Mouse (Mus musculus) heart, adult 2 months (tissue): Measurements from ENCODE around the gene Hist1h1t. TPM values are rescaled to one million over a fixed set of nuclear protein-coding genes. Genes with fewer than 3 reads are reported as not detected.

Source experiments
- DNase-seq, 2 experiments: peaks; one replicate each; pipeline ENCODE4 v3.0.0; 2021
- H3K27ac ChIP-seq: fragments of 200-600 bp; 2 replicates; pipeline ENCODE4 v1.8.1; 2022
- H3K27me3 ChIP-seq: fragments of 200-500 bp; 2 replicates; pipeline ENCODE4 v1.6.1; 2012; ENCODE audit warnings: mild to moderate bottlenecking, low read length, inconsistent platforms, mixed read lengths; ENCODE audit not compliant: control insufficient read depth, insufficient read depth
- H3K36me3 ChIP-seq: fragments of 200-500 bp; 2 replicates; pipeline ENCODE4 v1.6.1; 2012; ENCODE audit warnings: low read length, inconsistent platforms; ENCODE audit not compliant: control insufficient read depth, insufficient read depth
- H3K4me1 ChIP-seq: fragments of 200-500 bp; 2 replicates; pipeline ENCODE4 v1.6.1; 2011; ENCODE audit warnings: low read length; ENCODE audit not compliant: control insufficient read depth, insufficient read depth
- H3K4me3 ChIP-seq: fragments of 200-600 bp; 2 replicates; pipeline ENCODE4 v1.8.1; 2022
- H3K79me2 ChIP-seq: fragments of 200-500 bp; replicated peaks from 2 replicates; pipeline ENCODE4 v1.6.1; 2012; ENCODE audit warnings: mild to moderate bottlenecking, inconsistent platforms, low read length, moderate library complexity, mixed read lengths; ENCODE audit not compliant: control insufficient read depth, insufficient read depth
- H3K9ac ChIP-seq: fragments of 200-500 bp; 2 replicates; pipeline ENCODE4 v1.6.1; 2012; ENCODE audit warnings: low read depth, mild to moderate bottlenecking, control low read depth, inconsistent platforms, low read length, mixed read lengths
- CTCF ChIP-seq: fragments of 200-600 bp; IDR thresholded peaks from 2 replicates; pipeline ENCODE4 v1.8.1; 2022; ENCODE audit warnings: antibody characterized with exemption, mild to moderate bottlenecking, moderate library complexity
- EP300 ChIP-seq: fragments of 200-500 bp; IDR thresholded peaks from 2 replicates; pipeline ENCODE4 v1.6.1; 2011; ENCODE audit warnings: low read depth, low read length, control low read depth; ENCODE audit not compliant: insufficient read depth
- POLR2A ChIP-seq: fragments of 200-500 bp; IDR thresholded peaks from 2 replicates; pipeline ENCODE4 v1.6.1; 2011; ENCODE audit warnings: mild to moderate bottlenecking, low read depth, low read length, control low read depth; ENCODE audit not compliant: insufficient read depth
- WGBS: fragments of 180-500 bp; shearing (Covaris S2); methylation state at CpG from one replicate; pipeline ENCODE4 v1.1.7; 2018; 5-methylcytosine and 5-hydroxymethylcytosine counted together
- intact Hi-C: fragments of 180-260 bp; cut with DNase I; formaldehyde crosslinking; loops from one replicate; pipeline ENCODE4 v1.15.1; 2025
- polyA plus RNA-seq: library from polyadenylated mRNA; depleted of rRNA; stranded (reverse); fragments of >200 nt; gene quantifications from 2 replicates; pipeline ENCODE4 v1.2.3, GENCODE M21; 2012
- total RNA-seq, 2 experiments: library from RNA; stranded (reverse); gene quantifications; 2 replicates each; pipeline ENCODE4 v1.2.3; 2021

Gene Hist1h1t
- total and polyA plus RNA-seq, 3 experiments = not detected

DNA sequence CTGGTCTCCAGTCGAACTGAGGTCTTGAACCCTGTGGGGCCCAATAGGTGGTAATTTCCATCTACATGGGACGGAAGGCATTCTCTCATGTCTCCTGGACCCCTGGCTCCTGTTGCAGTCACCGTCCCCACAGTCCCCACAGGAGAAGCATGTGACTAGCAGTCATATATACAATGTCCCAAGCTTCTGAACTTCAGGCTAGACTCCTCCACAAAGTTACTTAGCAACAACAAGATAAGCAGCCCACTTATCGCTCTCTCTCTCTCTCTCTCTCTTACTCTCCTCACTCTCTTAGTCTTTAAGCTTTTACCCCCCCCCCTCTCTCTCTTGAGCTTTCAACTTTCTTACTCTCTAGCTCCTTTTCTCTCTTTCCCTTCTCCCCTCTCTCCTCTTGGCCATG lies 28.6 kb downstream of the Hist1h1t start:
- intact Hi-C loops = no loop called here
- H3K27ac ChIP-seq = no peak overlapping the region
- no peaks in the 10 kb centered on the region for H3K27me3 ChIP-seq
- WGBS = 75% methylated on average over 4 of the region's 4 CpGs
- no peaks in the 10 kb centered on the region for H3K36me3 ChIP-seq
- H3K79me2 ChIP-seq = no peaks in the 10 kb centered on the region
- peaks cover 2% of the 10 kb centered on the region; the same call in 1 of the 2 replicates for H3K4me1 ChIP-seq
- no peak overlapping the region for H3K9ac ChIP-seq
- no peak overlapping the region for H3K4me3 ChIP-seq
- no peak for DNase-seq
- TF ChIP-seq POLR2A (no peak), CTCF (no peak), EP300 (no peak)

DNA sequence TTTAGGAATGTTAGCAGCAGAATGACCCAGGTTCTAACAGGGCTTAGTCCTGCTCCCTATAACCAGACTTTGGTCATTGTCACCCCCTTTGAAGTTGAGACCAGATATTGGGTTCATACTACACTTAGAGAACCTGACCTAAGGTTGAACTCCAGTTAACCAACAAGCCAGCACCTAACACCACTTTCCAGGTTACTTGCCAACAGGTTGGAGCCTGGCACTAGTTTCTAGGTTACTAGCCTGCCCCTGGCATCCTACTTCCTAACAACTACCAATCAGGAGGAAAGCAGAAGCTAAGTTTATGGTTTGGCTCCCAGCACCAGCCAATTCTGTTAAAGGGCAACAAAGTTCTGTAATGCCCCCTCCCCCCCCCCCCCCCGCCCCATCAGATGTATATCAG lies 29.6 kb downstream of the Hist1h1t start:
- H3K4me3 ChIP-seq = no peak overlapping the region
- no peaks in the 10 kb centered on the region for H3K36me3 ChIP-seq
- H3K27ac ChIP-seq = no peak overlapping the region
- TF ChIP-seq POLR2A = no peak
- TF ChIP-seq CTCF = no peak
- no peak for TF ChIP-seq EP300
- H3K9ac ChIP-seq = no peak overlapping the region
- H3K79me2 ChIP-seq = no peaks in the 10 kb centered on the region
- WGBS = 90% methylated on average over 1 of the region's 1 CpGs
- DNase-seq = no peak
- H3K27me3 ChIP-seq = no peaks in the 10 kb centered on the region
- intact Hi-C loops = no loop called here
- H3K4me1 ChIP-seq = peaks cover 4% of the 10 kb centered on the region; the same call in 1 of the 2 replicates

- Histone ChIP-seq H3K27me3 (no peaks in the 10 kb centered on the region), H3K79me2 (no peaks in the 10 kb centered on the region), H3K9ac (no peak overlapping the region), H3K27ac (peak overlapping the region; percentile 20; the same call in 1 of the 2 replicates), H3K4me3 (no peak overlapping the region), H3K4me1 (peaks cover 5% of the 10 kb centered on the region), H3K36me3 (no peaks in the 10 kb centered on the region)
- WGBS = 57% methylated on average over 18 of the region's 18 CpGs
- intact Hi-C loops = no loop called here
- TF ChIP-seq POLR2A (no peak), CTCF (no peak), EP300 (no peak)
- DNase-seq = no peak
Observed at GRCm38 (mm10) chr13:23728472-23729191, 33.0 kb downstream of the Hist1h1t start.

GRCm38 (mm10) chr13:23729192-23729525 lies 33.5 kb downstream of the Hist1h1t start:
- no peaks in the 10 kb centered on the region for H3K36me3 ChIP-seq
- TF ChIP-seq EP300 = no peak
- TF ChIP-seq CTCF = no peak
- no peak for TF ChIP-seq POLR2A
- no peaks in the 10 kb centered on the region for H3K27me3 ChIP-seq
- H3K79me2 ChIP-seq = no peaks in the 10 kb centered on the region
- H3K4me3 ChIP-seq = no peak overlapping the region
- DNase-seq = peak in 1 of 2 experiments; percentile 58
- intact Hi-C loops = no loop called here
- peaks cover 5% of the 10 kb centered on the region for H3K4me1 ChIP-seq
- H3K27ac ChIP-seq = peak overlapping the region; percentile 20; the same call in 1 of the 2 replicates
- H3K9ac ChIP-seq = no peak overlapping the region
- 72% methylated on average over 9 of the region's 9 CpGs for WGBS

DNA sequence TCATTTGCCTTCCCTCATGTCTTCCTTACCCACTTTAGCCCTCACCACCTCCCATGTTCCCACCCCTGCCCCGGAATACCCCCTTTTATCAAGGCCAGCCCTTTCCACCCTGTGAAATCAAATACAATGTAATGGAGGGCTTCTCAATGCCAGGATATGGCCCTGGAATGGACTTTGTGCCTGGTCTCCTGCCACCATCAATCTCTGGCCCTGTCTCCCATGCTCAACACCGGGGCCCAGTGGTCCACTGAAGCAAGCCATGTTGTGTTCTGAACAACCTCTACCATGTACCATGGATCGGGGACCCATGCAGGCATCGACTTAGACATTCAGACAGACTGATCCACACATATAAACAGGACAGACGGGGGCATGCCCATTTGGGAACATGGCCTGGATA lies 34.1 kb downstream of the Hist1h1t start:
- Histone ChIP-seq H3K27me3 (no peaks in the 10 kb centered on the region), H3K4me3 (no peak overlapping the region), H3K79me2 (no peaks in the 10 kb centered on the region), H3K4me1 (peaks cover 5% of the 10 kb centered on the region), H3K36me3 (no peaks in the 10 kb centered on the region), H3K9ac (no peak overlapping the region), H3K27ac (no peak overlapping the region; the same call in 1 of the 2 replicates)
- intact Hi-C loops = loop anchor here (10.0 kb wide), 1 partner anchor 1975 kb away; the partner anchor contains the start of genes Hist1h2ak, Hist1h2bn and Hist1h4k
- WGBS = 93% methylated on average over 5 of the region's 5 CpGs
- no peak for TF ChIP-seq POLR2A
- TF ChIP-seq CTCF = no peak
- TF ChIP-seq EP300 = no peak
- DNase-seq = no peak

- 23% methylated on average over 8 of the region's 8 CpGs for WGBS
- Histone ChIP-seq H3K4me3 (no peak overlapping the region), H3K9ac (no peak overlapping the region), H3K27me3 (no peaks in the 10 kb centered on the region), H3K27ac (peak overlapping the region; percentile 43), H3K79me2 (no peaks in the 10 kb centered on the region), H3K36me3 (no peaks in the 10 kb centered on the region), H3K4me1 (peaks cover 5% of the 10 kb centered on the region)
- intact Hi-C loops = loop anchor here (10.0 kb wide), 1 partner anchor 1976 kb away; the partner anchor contains the start of genes Hist1h2ak, Hist1h2bn and Hist1h4k
- peak in 1 of 2 experiments; percentile 36 for DNase-seq
- TF ChIP-seq CTCF (no peak), EP300 (no peak), POLR2A (no peak)
Observed at GRCm38 (mm10) chr13:23730479-23730878, 34.9 kb downstream of the Hist1h1t start.
